Mouse (Mus musculus) stomach, postnatal 0 days (tissue): ENCODE measurements around the gene Ahnak2.

Source experiments
- CTCF ChIP-seq: IDR thresholded peaks from 2 replicates; pipeline ENCODE4 v1.5.1; 2016; ENCODE audit warnings: antibody characterized with exemption, low read depth, mild to moderate bottlenecking, moderate library complexity
- EP300 ChIP-seq: optimal IDR thresholded peaks from 2 replicates; pipeline ENCODE3; 2016; ENCODE audit warnings: antibody characterized with exemption

DNA sequence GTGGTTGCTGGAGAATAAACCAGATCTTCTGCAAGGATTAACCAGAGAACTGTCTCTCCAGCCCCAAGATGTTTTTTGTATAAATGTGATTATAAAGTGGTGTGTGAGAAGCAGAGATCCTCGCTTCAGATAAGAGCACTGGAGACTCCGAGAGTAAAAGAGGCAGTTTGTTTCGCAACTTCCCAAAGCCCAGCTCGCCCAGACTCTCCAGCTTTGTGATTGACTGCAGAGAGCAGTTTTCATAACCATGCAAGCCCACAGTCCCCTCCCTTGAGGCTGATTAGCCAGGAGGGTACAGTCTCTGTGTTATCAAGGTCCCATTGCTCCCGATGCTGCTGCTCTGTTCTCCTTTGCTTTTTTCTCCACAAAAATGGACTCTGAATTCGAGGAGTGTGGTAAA lies 31.1 kb upstream of the Ahnak2 start:
- TF ChIP-seq CTCF (no peak), EP300 (no peak)
